Comparison of ENCODE assay signal across 8 mouse cellular contexts in the genomic region with DNA sequence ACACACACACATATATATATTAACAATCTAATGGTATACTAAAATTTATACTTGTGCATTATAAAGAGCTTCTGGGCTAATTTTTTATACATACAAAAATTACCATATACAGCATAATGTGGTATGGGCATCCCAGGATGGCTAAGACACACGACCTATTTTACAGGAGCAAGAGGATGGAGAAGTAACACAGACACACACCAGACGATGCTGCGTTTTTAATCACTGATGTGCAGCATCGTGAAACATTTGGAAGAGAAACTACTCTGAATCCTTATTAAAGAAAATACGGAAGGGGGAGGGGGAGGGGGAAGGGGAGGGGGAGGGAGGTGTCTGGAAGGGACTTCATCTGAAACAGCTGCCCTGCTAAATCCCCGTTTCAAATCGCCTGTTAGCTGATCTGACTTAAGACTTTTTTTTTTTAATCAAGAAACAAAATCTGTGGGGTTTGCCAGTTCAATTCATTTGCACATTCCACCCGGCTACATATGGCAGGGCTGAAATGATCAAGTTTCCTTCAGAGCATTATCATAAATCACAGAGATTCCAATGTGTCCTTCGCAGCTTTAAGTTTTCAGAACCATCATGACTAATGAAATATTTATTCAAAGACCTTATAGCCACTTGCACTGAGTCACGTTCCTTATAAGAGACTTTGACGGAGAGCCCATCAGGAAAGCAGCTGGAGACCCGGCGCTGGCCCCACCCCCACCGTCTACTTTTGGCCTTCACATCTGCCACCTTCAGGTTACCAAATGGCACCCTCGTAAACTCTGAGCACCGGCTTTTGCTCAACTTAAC.
DNase-seq lines count a peak whose midpoint lies in the region; ATAC-seq and TF ChIP-seq lines count a peak whose summit lies in the region.

No protein-coding gene starts in this region.

- WGBS in intestine, embryonic 14.5 days, result 13% methylated on average over 16 of the region's 16 CpGs
- 22% methylated on average over 16 of the region's 16 CpGs for WGBS in intestine, postnatal 0 days
- WGBS in hindbrain, embryonic 14.5 days, result 14% methylated on average over 16 of the region's 16 CpGs
- 16% methylated on average over 16 of the region's 16 CpGs for WGBS in neural tube, embryonic 12.5 days

- no peak for ATAC-seq in intestine, embryonic 14.5 days (replicated peaks; ENCODE audit: low FRiP score, low TSS enrichment, low read depth)
- ATAC-seq in intestine, postnatal 0 days, result no peak
- no peak for ATAC-seq in hindbrain, embryonic 14.5 days (ENCODE audit: low FRiP score)
- ATAC-seq in neural tube, embryonic 12.5 days (ENCODE audit: low FRiP score, low read depth), result no peak

- H3K4me2 ChIP-seq in intestine, embryonic 14.5 days (ENCODE audit: low read length), result peak overlapping the region; percentile 30; the same call in 1 of the 2 replicates
- H3K4me2 ChIP-seq in intestine, postnatal 0 days (replicated peaks; ENCODE audit: low read depth), result no peak overlapping the region
- H3K4me2 ChIP-seq in hindbrain, embryonic 14.5 days (replicated peaks), result peak overlapping the region; percentile 35
- peak overlapping the region; percentile 43 for H3K4me2 ChIP-seq in neural tube, embryonic 12.5 days (replicated peaks)

- H3K36me3 ChIP-seq in intestine, embryonic 14.5 days (ENCODE audit: control insufficient read depth, insufficient read depth, low read length), result no peaks in the 10 kb centered on the region
- H3K36me3 ChIP-seq in intestine, postnatal 0 days (ENCODE audit: control insufficient read depth, insufficient read depth), result no peaks in the 10 kb centered on the region
- H3K36me3 ChIP-seq in hindbrain, embryonic 14.5 days (replicated peaks; ENCODE audit: control insufficient read depth, insufficient read depth), result no peaks in the 10 kb centered on the region
- H3K36me3 ChIP-seq in neural tube, embryonic 12.5 days, result no peaks in the 10 kb centered on the region

- no peaks in the 10 kb centered on the region for H3K27me3 ChIP-seq in intestine, embryonic 14.5 days (replicated peaks; ENCODE audit: control insufficient read depth, insufficient read depth, low read length)
- H3K27me3 ChIP-seq in intestine, postnatal 0 days (replicated peaks; ENCODE audit: control insufficient read depth, insufficient read depth, low read length), result no peaks in the 10 kb centered on the region
- no peaks in the 10 kb centered on the region for H3K27me3 ChIP-seq in hindbrain, embryonic 14.5 days (ENCODE audit: control insufficient read depth, insufficient read depth, low read length)
- H3K27me3 ChIP-seq in neural tube, embryonic 12.5 days (replicated peaks), result no peaks in the 10 kb centered on the region

- TF ChIP-seq CTCF in intestine, postnatal 0 days (IDR thresholded peaks at IDR 0.05; ENCODE audit: low read depth), result no peak

- H3K4me3 ChIP-seq in intestine, embryonic 14.5 days (ENCODE audit: low read depth, low read length), result no peak overlapping the region
- no peak overlapping the region for H3K4me3 ChIP-seq in intestine, postnatal 0 days (ENCODE audit: low read depth, low read length)
- no peak overlapping the region for H3K4me3 ChIP-seq in hindbrain, embryonic 14.5 days (replicated peaks; ENCODE audit: low read length)
- H3K4me3 ChIP-seq in neural tube, embryonic 12.5 days, result no peak overlapping the region

- no peaks in the 10 kb centered on the region; the same call in none of the 2 replicates for H3K4me1 ChIP-seq in intestine, embryonic 14.5 days (replicated peaks; ENCODE audit: control insufficient read depth, insufficient read depth, low read length)
- no peaks in the 10 kb centered on the region for H3K4me1 ChIP-seq in intestine, postnatal 0 days (replicated peaks; ENCODE audit: control insufficient read depth, insufficient read depth, low read length)
- peaks cover 11% of the 10 kb centered on the region; the same call in 1 of the 2 replicates for H3K4me1 ChIP-seq in hindbrain, embryonic 14.5 days (replicated peaks; ENCODE audit: control insufficient read depth, insufficient read depth, low read length)
- no peaks in the 10 kb centered on the region for H3K4me1 ChIP-seq in neural tube, embryonic 12.5 days

- no peaks in the 10 kb centered on the region for H3K9me3 ChIP-seq in intestine, embryonic 14.5 days (ENCODE audit: control insufficient read depth, low read length)
- H3K9me3 ChIP-seq in intestine, postnatal 0 days (ENCODE audit: control insufficient read depth), result no peaks in the 10 kb centered on the region
- no peaks in the 10 kb centered on the region for H3K9me3 ChIP-seq in hindbrain, embryonic 14.5 days (ENCODE audit: control insufficient read depth, low read length)
- no peaks in the 10 kb centered on the region for H3K9me3 ChIP-seq in neural tube, embryonic 12.5 days

- no peak overlapping the region for H3K9ac ChIP-seq in intestine, embryonic 14.5 days (ENCODE audit: low read length)
- no peak overlapping the region for H3K9ac ChIP-seq in intestine, postnatal 0 days (ENCODE audit: low read depth, low read length)
- H3K9ac ChIP-seq in hindbrain, embryonic 14.5 days, result no peak overlapping the region
- no peak overlapping the region for H3K9ac ChIP-seq in neural tube, embryonic 12.5 days

- no peak for DNase-seq in intestine, embryonic 14.5 days (ENCODE audit: low spot score)
- DNase-seq in brain, embryonic 18.5 days (ENCODE audit: low read depth, low spot score), result peak; percentile 6
- peak; percentile 39 for DNase-seq in hindbrain, embryonic 14.5 days (ENCODE audit: low spot score)
- DNase-seq in layer of hippocampus, adult 9-10 months (ENCODE audit: low spot score), result no peak
- DNase-seq in ovary, postnatal 10 days (ENCODE audit: low spot score), result no peak
- DNase-seq in natural killer cell, adult 2 months (ENCODE audit: low spot score in 2 of 2), result no peak

- no peak overlapping the region for H3K27ac ChIP-seq in intestine, embryonic 14.5 days (ENCODE audit: low read depth)
- H3K27ac ChIP-seq in intestine, postnatal 0 days (ENCODE audit: low read depth, low read length), result no peak overlapping the region
- no peak overlapping the region for H3K27ac ChIP-seq in hindbrain, embryonic 14.5 days
- no peak overlapping the region for H3K27ac ChIP-seq in neural tube, embryonic 12.5 days

Comparison
In these comparisons a context has a peak if more than half of its experiments do, and no peak if none do; other contexts are left out.
1. DNase-seq: peak in brain, embryonic 18.5 days (single experiment) and hindbrain, embryonic 14.5 days (single experiment); none in intestine, embryonic 14.5 days (single experiment), layer of hippocampus, adult 9-10 months (single experiment), ovary, postnatal 10 days (single experiment) and natural killer cell, adult 2 months (0 of 2).